Mouse (Mus musculus) spleen, adult 2 months (tissue): Measurements from ENCODE around the gene Ube2b.

ENCODE experiments used
- CTCF ChIP-seq: fragments of 200-500 bp; IDR thresholded peaks from 2 replicates; pipeline ENCODE4 v1.5.1; 2011; ENCODE audit warnings: mild to moderate bottlenecking, inconsistent platforms; ENCODE audit not compliant: insufficient read depth, insufficient read length, insufficient replicate concordance; ENCODE audit errors: extremely low read depth
- POLR2A ChIP-seq: fragments of 200-500 bp; IDR thresholded peaks from 2 replicates; pipeline ENCODE4 v1.6.1; 2011; ENCODE audit warnings: low read depth, low read length, inconsistent platforms

GRCm38 (mm10) chr11:52033953-52034352, 33.4 kb upstream of the Ube2b start:
- TF ChIP-seq CTCF (no peak), POLR2A (no peak)
